Mouse (Mus musculus) retina, postnatal 1 day (tissue): ENCODE measurements around the gene Nkd1.

Source experiments
- DNase-seq: peaks from one replicate; pipeline ENCODE4 v3.0.0-alpha.2; 2012

Nkd1 gene

GRCm38 (mm10) chr8:88578413-88579175 is 57.4 kb downstream of the Nkd1 start:
- peak; percentile 32 for DNase-seq

GRCm38 (mm10) chr8:88579246-88579645 is 58.1 kb downstream of the Nkd1 start:
- no peak for DNase-seq

DNA sequence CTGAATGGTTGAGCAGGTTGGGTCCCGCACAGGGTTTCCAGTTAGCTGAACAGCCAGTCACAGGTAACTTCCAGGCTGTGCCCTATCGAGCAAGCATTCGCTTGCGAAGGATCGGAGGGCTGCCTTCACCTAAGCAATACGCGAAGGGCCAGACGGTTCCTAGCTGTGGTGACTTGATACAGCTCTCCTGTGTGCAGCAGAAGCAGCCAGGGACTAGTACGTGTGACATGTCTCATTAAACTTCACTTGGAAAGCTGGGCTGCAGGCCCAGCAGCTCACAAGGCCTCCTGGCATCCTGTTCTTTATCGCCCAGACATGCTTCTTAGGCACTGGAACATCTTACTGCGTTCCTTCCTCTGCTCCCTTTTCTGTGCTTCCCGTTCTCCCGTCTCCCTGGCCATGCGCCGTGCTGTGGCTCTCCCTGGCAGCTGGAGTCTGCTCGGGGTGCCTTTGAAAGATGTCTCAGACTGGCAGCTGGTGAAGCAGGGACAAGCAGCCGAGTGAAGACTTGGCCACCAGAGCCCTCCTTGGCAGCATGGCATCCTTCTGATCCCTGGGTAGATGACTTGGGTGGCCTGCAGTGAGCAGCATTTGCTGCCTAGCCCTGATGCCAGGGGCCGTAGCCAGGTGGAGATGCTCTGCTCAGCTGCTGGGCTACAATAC is 58.6 kb downstream of the Nkd1 start:
- no peak for DNase-seq

- no peak for DNase-seq
These were observed 59.6 kb downstream of the Nkd1 start for GRCm38 (mm10) chr8:88580785-88581184.

GRCm38 (mm10) chr8:88583863-88584262 is 62.7 kb downstream of the Nkd1 start:
- DNase-seq = no peak

DNA sequence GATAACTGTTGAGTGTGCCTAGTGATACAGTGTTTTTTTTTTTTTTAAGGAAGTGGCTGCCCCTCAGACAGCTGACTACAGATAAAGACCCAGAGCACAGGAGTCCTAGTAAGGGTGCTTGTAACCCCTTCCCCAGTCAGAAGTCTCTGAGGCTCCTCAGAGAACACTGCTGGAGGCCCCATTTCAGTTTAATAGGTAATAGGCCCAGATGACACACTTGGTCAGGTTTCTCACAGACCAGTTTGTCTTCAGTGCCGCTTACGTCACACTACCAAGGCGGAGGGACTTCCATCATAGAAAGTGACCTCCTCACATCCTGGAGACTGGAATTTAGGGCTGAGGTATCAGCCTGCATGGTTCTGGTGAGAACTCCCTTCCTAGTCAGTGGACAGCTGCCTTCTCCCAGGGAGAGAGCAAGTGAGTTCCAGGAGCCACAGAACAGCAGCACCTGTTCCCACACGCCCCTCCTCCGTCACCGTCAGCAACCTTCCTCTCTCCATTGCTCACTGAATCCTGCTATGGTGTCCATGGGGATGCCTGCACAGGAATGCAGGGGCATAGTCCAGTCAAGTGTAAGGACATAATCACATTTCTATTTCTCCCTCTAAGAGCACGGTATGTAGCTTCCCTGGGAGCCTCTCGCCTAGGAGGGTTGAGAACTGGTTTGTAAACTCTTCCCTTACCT is 67.2 kb downstream of the Nkd1 start:
- DNase-seq = no peak

GRCm38 (mm10) chr8:88590226-88590625 is 69.1 kb downstream of the Nkd1 start:
- no peak for DNase-seq

DNA sequence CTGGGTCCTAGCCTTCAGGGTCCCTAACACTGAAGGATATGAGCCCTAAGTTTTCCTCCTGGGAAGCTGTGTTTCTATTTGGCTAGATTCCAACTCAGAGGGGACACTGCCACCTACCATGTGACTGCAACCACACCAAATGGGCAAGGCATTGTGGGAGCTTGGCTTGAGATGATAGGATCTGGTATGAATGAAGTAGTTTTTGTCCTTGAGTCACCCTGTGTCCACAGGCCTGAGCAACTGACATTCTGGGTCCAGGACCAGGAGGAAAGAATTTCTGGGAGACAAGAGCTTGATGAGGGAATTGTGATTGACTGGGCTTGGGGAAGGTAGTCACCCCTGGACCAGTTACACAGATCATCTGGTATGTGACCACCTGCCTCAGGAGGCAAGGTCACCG is 72.8 kb downstream of the Nkd1 start:
- peak; percentile 31 for DNase-seq

- no peak for DNase-seq
These were observed 74.9 kb downstream of the Nkd1 start for GRCm38 (mm10) chr8:88596042-88596441.

DNA sequence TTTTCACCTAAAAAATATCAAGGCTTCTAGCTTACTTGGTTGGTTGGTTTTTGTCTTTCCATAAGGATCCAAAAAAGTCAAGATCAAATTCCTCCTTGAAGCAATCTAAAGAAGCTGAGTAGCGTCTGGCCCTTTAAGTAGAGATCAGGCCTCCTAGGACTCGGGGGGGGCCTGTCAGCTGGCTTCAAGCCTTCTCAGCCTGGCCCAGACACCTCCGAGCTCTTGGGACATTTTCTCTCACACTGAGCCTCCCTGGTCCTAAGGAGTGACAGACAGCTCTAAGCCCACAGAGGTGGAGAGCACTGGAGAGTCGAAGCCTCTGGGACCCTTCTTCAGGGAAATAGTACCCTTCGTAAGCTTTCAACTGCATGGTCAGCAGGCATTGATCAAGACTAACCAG is 77.4 kb downstream of the Nkd1 start:
- no peak for DNase-seq

DNA sequence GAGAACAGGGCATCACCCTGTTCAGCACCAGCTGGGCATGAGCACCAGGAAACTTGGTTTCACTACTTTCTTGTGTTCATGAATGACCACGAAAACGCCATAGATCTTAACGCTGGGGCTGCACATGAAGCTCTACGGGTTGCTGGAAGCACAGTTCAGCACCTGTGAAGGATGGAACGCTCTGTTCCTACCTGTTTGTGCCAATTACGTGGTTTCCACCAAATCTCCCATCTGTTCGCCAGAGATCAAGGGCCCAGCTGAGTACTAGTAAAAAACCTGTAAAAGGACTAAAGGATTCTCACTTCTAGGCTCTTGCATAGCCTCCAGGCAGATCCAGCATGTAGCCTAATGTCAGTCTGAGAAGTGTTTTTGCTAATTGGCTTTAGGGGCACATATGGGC is 78.3 kb downstream of the Nkd1 start:
- DNase-seq = peak; percentile 27

GRCm38 (mm10) chr8:88603446-88603989 is 82.4 kb downstream of the Nkd1 start:
- peak; percentile 63 for DNase-seq

GRCm38 (mm10) chr8:88604065-88605038 is 83.2 kb downstream of the Nkd1 start:
- DNase-seq = peak; percentile 94

- DNase-seq = peak; percentile 32
These were observed 84.3 kb downstream of the Nkd1 start for GRCm38 (mm10) chr8:88605361-88606040.

DNA sequence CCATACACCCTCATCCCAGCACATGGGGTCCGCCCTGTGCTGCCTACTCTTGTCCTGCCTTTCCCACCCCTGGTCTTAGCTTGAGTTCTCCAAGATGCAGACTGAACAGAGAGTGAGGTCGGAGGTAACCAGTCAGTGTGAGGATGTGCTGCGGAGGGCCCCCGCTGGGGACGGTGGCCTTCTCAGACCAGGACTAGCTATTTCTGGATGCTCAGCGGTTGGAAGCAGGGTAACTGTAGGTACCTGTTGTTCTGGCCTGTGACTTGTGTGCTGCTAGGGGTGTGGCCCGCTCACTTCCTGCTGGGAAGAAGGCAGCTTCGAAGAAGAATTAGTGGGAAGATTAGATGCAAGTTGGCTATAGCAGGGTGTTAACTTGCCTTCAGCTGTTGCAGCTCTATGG is 87.9 kb downstream of the Nkd1 start:
- no peak for DNase-seq

GRCm38 (mm10) chr8:88610271-88610670 is 89.1 kb downstream of the Nkd1 start:
- peak; percentile 66 for DNase-seq

GRCm38 (mm10) chr8:88614981-88615380 is 93.8 kb downstream of the Nkd1 start:
- no peak for DNase-seq

- DNase-seq = no peak
These were observed 97.5 kb downstream of the Nkd1 start for GRCm38 (mm10) chr8:88618612-88619011.

DNA sequence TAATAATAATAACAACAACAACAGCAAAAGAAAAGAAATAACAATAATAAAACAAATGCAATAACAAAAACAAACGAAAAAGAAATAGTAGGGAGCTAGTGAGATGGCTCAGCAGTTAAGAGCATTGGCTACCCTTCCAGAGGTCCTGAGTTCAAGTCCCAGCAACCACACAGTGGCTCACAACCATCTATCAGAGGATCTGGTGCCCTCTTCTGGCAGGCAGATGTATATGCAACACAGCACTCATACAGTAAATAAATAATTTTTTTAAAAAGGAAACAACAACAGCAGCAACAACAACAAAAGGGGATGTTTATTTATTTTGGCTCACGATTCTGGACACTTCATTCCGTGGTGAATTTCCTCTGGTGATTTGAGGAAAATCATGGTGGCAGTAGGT is 98.4 kb downstream of the Nkd1 start:
- no peak for DNase-seq

DNA sequence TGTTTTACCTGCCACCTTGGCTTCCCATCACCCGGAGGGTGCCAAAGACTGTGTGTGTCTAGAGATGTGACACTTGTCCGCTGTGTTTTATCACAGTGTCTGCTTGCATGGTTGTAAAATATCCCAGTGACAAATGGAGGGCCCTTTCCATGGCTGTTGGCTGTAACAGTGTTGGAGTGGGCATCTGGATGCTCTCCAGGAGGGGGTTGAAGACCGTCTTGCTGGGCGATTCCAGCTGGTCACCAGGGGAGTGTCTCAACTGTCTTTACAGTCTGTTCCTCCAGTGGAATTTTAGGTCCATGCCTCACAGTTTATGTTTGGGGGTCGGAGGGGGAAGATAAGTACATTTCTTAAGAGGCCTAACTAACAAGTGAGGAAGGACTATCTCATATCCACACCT is 99.8 kb downstream of the Nkd1 start:
- DNase-seq = no peak

- DNase-seq = peak; percentile 83
These were observed 100.3 kb downstream of the Nkd1 start for GRCm38 (mm10) chr8:88621408-88621807.

- DNase-seq = peak; percentile 55
These were observed 102.2 kb downstream of the Nkd1 start for GRCm38 (mm10) chr8:88623351-88623750.
